Mouse (Mus musculus): ENCODE measurements around the gene Cage1.

The Cage1 gene

DNA sequence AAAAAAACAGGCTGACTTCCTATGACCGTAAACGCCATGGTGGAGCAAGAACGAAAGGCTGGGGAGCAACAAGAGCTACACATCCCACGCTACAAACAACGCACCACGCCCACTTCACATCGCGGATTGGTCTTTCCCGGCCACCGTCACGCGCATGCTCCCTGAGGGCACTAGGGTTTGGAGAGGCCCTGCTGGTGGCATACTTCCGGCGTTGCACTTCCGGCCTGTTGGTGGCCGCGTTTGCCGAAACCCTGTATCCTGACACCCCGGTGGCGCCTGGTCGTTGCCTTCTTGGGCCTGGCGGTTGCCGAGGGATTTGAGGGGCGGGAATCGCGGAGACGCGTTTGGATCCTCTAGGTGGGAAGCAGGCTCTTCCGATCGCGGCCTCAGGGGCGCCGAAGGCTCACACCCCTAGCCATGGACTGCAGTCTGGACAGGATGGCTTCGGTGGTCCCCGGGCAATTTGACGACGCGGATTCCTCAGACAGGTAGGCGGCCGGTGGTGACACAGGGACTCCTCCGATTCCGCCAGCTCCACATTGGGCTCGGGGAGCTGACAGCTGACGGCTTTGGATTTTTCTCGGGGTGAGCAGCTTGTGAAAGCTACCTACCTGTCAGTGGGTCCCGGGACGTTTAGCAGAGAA lies at the start of gene Cage1:
Cage1 (minus strand) TSS at position 26 of the 644 bp plus-strand sequence.
- peak; percentile 98 for DNase-seq (ENCODE audit: low read depth)

DNA sequence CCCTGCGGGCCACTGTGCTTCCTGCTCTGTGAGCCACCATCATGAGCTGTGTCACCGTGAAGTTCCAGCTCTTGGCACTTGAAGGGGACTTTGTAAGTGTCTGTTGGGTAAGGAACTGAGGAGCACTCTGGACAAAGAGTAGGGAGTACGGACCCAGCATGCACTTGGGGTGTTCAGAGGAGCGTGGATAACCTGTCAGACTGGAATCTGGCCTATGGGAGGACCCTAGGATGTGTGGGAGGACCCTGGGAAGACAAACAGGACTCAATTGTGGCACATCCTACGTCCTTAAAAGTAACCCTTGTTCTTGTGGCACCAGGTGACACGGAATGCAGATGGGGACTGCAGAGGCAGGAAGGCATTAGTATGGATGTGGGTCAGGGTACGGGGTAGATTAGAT lies 44.3 kb upstream of the Cage1 start:
- no peak for DNase-seq (ENCODE audit: low read depth)

DNA sequence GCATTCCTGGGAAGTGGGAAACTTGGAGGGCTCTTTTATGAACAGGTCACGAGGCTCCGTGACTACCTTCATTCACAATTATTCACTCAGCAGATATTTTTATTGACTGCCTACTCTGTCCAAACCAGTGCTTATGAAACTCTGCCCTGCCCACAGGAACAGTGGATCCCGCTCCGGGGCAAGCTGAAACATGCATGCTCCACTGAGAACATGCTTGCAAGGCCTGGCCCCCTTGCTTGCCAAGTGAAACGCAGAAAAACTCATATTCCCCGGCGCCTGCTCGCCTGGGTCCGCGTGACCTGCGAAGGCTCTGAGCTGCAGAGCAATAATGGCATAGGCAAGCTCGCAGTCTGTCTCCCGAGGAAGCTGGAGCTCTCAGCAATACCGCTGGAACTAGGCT lies 43.9 kb upstream of the Cage1 start:
- DNase-seq (ENCODE audit: low read depth) = no peak

DNA sequence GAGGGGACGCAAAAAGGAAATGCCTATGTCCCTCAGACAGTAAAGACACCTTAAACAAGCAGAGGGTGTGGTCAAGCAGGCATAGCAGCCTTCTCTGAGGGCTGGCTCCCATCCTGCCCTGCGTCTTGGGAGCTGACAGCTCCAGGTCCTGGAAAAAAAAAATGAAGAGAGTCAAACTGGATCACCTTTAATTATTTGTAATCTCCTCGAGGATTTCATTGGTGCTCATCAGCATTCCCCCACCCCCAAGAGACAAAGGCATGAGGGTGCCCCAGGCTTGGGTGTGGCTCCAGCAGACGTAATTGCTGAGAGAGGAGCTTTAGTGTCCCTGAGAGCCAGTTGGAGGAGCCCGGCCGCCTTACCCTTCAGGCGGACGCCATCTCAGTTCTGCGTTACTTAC lies 43.1 kb upstream of the Cage1 start:
- DNase-seq (ENCODE audit: low read depth) = no peak

DNA sequence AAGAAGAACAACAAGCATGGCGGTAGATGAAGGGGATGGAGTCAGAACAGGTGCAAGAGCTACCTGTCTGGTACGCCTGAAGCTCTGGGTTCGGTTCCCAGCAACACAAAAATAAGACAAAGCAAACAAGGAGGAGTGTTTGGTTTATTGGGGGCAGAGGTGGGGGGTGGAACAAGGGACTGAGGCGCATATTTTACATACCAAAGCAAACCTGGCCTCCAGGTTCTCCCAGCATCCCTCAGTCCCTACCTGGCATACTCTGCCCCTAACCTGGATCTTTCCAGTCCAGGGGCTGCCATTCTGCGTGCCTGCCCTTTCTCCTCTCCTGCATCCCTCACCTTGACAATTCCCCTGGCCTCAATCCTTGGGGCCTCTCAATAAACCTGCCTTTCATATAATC lies 42.5 kb upstream of the Cage1 start:
- no peak for DNase-seq (ENCODE audit: low read depth)

DNA sequence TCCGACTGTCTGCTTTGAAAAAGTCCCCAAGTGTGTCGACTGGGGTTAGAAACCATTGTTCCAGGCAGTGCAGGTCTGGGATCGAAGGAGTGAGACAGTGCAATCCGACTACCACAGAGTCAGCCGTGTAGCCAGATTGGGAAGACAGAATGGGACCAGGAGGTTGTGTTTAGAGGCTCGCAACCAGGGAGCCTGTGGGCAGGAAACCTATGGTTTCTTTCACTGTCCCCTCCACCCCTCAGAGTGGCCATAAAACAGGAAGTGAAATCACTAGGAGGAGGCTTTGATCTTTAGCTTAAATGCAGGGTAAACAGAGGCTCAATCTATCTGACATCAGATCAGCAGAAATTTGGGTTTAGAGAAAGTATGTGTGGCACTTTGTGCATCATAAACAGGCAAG lies 42.0 kb upstream of the Cage1 start:
- no peak for DNase-seq (ENCODE audit: low read depth)

DNA sequence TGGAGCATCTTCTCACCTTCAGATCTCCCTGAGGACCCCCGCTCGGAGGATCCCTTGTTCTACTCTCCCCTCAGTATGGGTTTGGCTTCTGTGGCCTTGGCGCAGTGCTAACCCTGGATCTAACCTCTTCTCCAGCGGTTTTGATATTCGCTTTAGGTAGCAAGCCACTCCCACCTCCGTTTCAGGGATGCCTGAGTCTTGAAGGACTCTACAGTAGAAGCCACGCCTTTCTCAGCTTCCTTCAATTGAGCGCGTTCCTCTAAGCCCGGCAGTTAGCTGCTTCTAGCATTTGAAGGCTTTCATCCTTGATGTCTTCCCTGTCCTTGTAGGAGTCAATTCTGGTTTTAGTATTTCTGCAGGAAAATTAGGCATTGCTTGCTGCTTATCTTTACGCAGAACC lies 40.2 kb upstream of the Cage1 start:
- no peak for DNase-seq (ENCODE audit: low read depth)

DNA sequence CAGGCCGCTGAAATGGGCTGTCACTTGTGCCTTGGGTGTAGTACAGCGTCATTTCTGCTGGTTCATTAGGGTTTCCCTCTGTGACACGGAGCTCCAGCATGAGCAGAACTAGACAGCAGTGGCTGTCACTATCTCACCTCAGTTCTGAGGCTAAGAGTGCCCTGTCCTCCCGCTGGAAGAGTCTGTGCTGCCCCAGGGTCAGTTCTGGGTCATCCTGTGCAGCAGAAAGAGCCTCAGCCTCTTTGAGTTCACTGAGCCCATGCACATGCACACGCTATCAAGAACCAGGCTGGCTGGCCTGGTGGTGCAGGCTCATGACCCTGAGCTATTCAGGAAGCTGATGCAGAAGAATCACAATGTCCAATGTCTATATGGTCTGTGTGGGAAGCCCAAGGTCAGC lies 37.5 kb upstream of the Cage1 start:
- DNase-seq (ENCODE audit: low read depth) = no peak

DNA sequence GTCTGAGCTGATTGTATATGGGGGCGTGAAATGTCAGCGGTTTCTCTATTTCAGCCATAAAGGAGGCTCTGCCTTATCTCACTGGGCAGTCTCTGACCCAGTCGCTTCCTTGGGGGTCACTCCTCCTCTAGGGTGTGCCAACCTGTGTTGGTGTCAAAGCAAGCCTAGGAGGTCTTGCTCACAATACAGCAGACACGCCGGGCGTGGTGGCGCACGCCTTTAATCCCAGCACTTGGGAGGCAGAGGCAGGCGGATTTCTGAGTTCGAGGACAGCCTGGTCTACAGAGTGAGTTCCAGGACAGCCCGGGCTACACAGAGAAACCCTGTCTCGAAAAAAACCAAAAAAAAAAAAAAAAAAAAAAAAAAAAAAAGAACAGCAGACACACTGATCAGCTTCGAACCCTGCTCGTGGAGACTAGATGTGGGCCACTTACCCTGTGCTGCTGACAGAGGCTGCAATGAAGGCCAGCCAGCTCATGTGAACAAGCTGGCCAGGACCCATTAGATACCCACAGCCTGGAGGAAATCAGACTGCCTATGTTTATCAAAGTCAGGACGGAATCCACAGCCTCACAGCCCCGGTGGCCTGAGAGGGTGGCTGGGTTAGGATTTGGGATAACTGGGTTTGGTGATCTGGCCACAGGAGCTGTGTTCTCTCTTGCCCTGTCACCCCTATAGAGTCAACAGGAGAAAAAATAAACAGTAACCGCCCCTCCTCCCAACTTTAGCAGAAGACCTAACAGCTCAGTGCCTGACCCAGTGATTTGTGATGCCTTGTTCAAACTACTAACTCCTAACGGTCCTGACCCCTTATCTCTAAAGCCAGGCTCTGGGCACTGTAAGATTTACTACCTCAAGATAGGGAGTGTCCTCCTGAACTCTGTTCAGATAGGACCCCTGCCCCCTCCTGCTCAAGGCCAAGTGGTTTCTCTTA lies 36.8 kb upstream of the Cage1 start:
- DNase-seq (ENCODE audit: low read depth) = no peak

DNA sequence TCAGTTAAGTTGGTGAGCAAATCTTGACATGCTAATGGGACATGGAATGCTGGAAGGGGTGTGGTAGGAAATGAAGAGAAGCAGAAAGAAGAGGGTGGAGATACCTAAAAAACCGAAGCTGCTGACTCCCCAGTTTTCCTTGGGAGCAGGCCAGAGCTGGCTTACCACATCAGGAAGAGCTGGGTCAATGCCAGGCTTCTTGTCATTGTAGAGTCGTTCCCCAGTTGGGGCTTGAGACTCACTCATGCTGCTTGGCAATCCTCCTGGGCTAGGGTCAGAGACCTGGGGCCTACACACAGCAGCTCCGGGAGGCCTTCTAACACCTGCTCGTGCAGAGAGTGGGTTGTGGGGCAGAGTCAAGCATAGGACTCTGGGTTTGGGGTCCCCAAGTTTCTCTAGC lies 34.1 kb upstream of the Cage1 start:
- DNase-seq (ENCODE audit: low read depth) = no peak

DNA sequence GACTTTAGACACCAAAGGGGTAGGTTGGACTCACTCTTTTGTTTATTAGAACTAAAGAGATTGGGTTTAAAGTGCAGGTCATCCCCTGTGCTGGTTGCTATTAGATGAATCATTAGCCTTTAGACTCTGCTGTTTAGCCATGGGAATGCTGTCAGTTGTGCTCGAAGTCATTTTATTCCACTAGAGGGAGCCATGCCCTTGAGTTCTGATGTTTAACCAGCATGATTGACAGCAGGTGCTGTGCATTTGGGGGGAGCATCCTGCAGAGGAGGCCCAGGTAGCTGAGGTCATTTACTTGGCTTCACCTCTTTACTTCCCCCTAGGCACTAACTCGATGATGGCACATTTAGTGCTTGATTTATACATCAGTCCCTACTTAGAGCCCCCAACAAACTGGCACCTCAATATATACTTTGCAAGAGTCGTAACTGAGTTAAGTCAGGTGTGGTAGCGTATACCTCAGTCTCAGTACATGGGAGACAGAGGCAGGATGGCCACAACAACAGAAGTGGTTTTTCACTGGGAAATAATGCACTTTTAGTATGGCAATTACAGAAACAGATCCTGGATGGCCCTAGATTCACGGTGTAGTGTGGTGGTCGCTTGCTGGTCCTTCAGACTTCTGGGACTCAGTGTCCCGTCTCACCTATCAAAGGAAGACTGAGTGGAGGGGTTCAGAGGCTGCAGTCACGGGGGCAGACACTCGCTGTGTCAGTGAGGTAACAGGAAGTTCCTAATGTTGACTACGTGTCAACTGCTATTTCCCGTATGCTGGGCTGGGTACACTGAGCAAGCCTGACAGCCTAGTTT lies 28.2 kb upstream of the Cage1 start:
- DNase-seq (ENCODE audit: low read depth) = peak; percentile 64

DNA sequence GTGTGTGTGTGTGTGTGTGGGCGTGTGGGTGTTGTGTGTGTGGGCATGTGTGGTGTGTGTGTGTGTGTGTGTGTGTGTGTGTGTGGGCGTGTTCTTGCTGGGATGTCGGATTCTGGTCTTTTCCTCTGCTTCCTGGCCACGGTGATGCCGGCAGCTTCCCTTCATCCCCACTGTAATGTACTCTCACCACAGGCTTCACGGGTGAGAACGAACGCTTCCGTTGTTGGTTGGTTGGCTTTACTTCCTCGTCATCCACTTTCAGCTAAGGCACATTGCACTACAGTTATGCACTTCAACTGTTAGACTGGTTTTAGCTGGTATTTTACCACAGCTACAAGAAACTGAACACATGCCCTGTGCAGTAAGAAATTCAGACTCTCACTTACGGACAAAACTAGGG lies 25.8 kb upstream of the Cage1 start:
- DNase-seq (ENCODE audit: low read depth) = no peak

DNA sequence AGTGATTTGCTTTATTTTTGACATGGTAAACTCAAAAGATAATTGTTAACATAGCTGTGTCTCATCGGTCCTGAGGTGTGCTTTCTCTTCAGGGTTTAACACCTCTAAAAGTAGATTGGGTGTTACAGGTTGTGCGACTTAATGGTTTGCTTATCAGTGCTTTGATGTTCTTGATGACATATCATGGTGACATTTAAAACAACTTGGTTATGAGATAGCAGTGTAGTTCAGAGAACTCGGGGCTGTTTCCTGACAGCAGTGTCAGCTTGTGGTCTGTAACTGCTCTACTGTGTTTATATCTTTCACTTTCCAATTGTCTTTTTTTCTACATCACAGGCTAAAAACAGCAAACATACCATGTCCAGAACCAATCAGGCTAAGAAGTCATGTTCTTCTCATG lies 13.0 kb upstream of the Cage1 start:
- DNase-seq (ENCODE audit: low read depth) = no peak

DNA sequence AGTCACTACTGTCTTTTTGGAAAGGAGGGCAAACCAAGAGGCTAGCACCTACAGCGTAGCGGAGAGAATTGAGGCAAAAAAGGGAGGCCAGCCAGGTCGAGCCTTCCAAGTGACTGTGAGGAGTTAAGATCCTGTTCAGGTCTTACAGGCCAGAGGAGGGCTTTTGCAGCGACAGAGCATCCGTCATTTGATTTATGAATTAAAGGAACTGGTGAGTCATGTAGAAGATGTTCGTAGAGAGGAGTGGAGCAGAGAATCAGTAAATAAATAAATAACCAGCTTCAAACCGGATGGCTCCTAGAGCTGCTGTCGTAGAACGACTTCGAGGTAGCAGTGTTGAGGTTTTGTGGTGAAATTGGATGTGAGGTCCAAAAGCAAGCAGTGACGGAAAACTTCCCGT lies 942 bp upstream of the Cage1 start:
- peak; percentile 13 for DNase-seq (ENCODE audit: low read depth)

DNA sequence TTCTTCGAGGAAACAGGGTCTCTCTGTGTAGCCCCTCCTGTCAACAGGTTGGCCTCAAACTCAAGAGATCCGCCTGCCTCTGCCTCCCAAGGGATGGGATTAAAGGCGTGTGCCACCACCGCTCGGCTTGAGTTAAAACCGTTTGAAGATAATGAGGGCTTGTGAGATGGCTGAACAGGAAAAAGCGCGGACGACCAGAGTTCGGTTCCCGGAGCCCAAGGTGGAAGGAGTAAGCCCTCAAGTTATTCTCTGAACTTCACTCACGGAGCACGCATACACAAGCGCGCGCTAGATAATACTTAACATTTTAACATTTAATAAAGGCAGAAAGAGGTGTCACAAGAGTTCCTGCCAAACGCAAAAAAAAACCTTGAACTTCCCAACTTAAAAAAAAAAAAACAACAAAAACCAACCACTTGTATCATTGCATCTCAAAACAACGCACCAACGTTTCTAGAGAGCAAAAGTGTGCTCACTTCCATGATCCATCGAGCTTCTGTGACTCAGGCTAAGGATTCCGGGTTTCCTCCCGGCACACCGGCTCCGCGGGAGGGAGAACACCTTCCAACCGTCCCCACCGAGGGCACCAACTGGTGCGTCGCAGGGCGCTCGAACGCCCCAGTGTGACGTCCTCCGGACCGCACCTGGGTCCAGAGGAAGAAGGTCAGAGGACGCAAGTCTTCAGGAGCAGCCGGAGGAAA lies 376 bp downstream of the Cage1 start, which contains the start of gene Riok1:
Riok1 (plus strand) TSS at position 653 of the 701 bp plus-strand sequence.
- peak; percentile 9 for DNase-seq (ENCODE audit: low read depth)

DNA sequence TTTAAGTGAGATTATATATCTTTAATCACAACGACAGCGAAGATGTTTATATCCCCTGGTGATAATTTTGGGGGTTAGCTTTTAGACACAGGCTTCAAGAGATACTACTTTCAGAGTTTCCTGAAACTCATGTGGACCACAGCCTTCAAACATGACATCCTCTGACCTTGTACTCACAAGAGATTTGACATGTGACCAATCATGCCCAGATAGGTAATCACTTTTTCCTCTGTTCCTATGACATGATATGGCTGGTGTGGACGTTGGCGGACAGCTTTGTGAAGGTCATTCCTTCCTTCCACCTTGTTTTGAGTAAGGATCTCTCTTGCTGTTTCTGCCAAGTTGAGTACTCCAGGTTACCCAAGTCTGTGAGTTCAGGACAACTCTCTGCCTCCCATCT lies 8.5 kb downstream of the Cage1 start:
- no peak for DNase-seq (ENCODE audit: low read depth)

DNA sequence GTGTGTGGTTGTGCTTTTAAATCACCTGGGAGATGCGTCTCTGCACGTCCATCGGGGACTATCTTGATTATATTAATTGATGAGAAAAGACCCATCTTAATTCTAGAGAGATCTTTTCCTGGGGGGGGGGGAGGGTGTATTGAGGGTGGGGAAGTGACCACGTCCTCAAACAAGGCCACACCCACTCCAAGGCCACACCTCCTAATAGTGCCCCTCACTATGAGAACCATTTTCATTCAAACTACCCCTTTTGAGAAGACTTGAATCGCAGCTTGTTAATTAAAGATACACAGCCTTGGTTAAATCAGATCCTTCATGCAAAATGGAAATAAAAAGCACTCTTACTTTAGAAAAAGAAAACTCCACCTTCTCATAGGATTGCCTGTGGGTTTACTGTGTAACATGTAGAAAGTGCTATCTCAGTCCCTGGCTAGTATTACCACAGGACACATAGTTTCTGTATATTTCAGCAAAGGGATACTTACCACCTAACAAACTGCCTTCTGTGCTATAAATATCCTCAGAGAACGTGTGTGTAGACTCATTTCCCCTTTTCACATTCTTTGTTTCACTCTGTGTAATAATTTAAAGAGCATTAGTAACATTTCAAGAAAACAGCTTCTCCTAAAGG lies 9.1 kb downstream of the Cage1 start:
- DNase-seq (ENCODE audit: low read depth) = no peak

DNA sequence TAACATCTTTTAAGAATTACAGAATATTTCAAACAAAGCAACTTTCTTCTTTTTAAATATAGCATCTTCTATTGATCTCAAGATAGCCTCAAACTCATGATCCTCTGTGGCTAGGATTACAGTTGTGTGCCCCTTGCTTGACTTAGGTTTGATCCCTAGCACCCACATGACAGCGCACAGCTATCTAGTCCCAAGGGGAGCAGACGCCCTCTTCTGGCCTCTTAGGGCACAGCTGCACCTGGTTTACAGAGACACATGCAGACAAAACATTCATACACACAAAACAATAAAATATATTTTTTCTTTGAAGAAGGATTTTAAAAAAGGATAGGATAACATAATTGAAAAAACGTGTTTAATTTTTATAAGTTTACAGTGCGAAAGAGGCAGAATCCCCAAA lies 11.0 kb downstream of the Cage1 start:
- DNase-seq (ENCODE audit: low read depth) = no peak

DNA sequence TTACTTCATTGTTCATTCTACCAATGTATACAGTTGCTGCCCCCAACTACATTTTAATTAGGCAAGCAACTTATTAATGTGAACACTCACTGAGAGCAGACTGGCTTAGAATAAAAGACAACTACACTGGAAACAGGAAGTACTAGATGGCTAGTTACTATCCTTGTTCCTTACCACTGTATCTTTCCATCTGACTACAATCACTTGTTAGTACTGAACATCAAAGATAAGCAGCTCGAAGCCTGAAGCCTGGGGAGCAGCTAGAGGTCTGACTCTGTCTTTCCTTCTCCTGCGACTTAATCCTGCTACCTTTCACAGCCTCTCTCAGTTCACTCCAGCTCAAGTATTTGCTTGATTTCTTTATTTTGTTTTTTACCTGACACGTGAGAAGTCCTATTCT lies 18.1 kb downstream of the Cage1 start:
- DNase-seq (ENCODE audit: low read depth) = no peak

DNA sequence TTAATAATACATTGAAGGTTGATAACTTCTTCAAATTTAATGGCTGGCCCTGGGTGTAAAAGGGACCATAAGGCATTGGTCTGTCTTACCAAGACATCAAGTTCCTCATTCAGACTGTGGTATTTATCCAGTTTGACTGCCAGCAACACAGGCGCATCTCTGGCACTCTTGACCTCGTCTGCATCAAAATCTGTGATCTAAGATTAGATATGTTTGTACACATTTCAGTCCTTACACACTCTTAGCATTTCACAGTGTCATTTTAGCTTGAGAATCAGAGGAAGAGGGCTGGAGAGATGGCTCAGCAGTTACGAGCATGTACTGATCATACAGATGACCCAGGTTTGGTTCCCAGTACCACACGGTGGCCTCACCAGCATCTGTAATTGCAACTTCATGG lies 21.3 kb downstream of the Cage1 start:
- DNase-seq (ENCODE audit: low read depth) = no peak

DNA sequence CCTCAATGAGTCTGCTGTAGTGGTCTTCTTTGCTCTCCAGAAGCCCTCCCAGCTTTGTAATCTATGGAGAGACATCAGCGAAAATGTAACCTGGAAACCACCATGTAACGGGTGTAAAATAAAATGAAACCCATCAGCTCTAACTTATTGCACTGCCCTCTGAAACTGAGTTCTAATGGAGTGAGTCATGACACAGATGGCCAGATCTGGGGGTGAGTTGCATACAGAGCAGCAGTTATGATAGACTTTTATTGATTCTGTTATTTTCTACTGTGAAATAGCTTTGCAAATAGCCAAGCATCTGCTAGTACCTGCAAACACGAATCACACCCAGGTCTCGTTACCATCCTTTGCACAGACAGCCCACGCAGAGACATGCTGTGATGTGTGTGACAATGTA lies 24.4 kb downstream of the Cage1 start:
- DNase-seq (ENCODE audit: low read depth) = no peak
